ENCODE assay signal across 16 mouse cellular contexts in the genomic region with DNA sequence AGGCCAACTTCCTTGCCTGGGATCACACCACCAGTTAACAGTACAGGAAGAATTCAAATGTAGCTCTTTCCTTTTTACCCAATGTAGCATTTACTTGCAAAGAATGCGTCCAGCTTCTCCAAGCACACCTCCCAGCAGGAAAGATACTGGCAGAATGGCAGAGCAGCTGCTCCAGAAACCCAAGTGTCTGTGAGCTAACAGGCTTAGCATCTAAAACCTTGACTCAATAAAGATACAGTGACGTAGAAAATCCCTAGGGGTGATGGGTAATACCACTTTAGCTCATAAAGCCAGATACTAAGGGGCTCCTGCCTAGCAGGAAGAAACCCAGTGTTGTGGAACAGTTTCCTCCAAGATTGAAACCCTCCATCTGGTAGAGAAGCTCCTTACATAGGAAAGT. TPM values are rescaled to one million over a fixed set of nuclear protein-coding genes. Genes with fewer than 3 reads are reported as not detected.
DNase-seq lines count a peak whose midpoint lies in the region; ATAC-seq and TF ChIP-seq lines count a peak whose summit lies in the region.
"Had no signal": no experiment of that assay in that cellular context is flagged by ENCODE, and none has a peak within 500 bp of the region (broad histone marks: within the 10 kb centered on the region; RNA-seq: fewer than 3 reads in every experiment).

No protein-coding gene starts in this region.

- no peak overlapping the region for H3K27ac ChIP-seq in hindbrain, postnatal 0 days
- no peak overlapping the region for H3K27ac ChIP-seq in hindbrain, embryonic 14.5 days
- H3K27ac ChIP-seq: embryonic facial prominence, embryonic 10.5 days; embryonic facial prominence, embryonic 12.5 days; forebrain, embryonic 13.5 days; forebrain, embryonic 15.5 days had no signal

- H3K27me3 ChIP-seq in hindbrain, postnatal 0 days (ENCODE audit: insufficient read depth, low read length) = no peaks in the 10 kb centered on the region
- no peaks in the 10 kb centered on the region for H3K27me3 ChIP-seq in hindbrain, embryonic 14.5 days (ENCODE audit: control insufficient read depth, insufficient read depth, low read length)
- H3K27me3 ChIP-seq: embryonic facial prominence, embryonic 12.5 days; forebrain, embryonic 13.5 days; forebrain, embryonic 15.5 days had no signal

- H3K36me3 ChIP-seq in hindbrain, postnatal 0 days (ENCODE audit: insufficient read depth, low read length) = 0 out of 2 replicates have a peak, but pooled peaks cover 3% of the 10 kb centered on the region
- peaks cover 9% of the 10 kb centered on the region; the same call in 1 of the 2 replicates for H3K36me3 ChIP-seq in hindbrain, embryonic 14.5 days (replicated peaks; ENCODE audit: control insufficient read depth, insufficient read depth)

- TF ChIP-seq CTCF in hindbrain, postnatal 0 days (IDR thresholded peaks at IDR 0.05; ENCODE audit: low read depth) = no peak

- H3K4me2 ChIP-seq in hindbrain, postnatal 0 days (ENCODE audit: low read depth, low read length) = no peak overlapping the region
- no peak overlapping the region for H3K4me2 ChIP-seq in hindbrain, embryonic 14.5 days (replicated peaks)
- H3K4me2 ChIP-seq: embryonic facial prominence, embryonic 12.5 days; forebrain, embryonic 13.5 days; forebrain, embryonic 15.5 days had no signal

- H3K4me1 ChIP-seq in hindbrain, postnatal 0 days (ENCODE audit: insufficient read depth, low read length) = no peaks in the 10 kb centered on the region
- no peaks in the 10 kb centered on the region for H3K4me1 ChIP-seq in hindbrain, embryonic 14.5 days (replicated peaks; ENCODE audit: control insufficient read depth, insufficient read depth, low read length)
- H3K4me1 ChIP-seq: embryonic facial prominence, embryonic 10.5 days; embryonic facial prominence, embryonic 12.5 days; forebrain, embryonic 13.5 days; forebrain, embryonic 15.5 days had no signal

- no peak overlapping the region for H3K4me3 ChIP-seq in hindbrain, postnatal 0 days (ENCODE audit: low read length)
- H3K4me3 ChIP-seq in hindbrain, embryonic 14.5 days (replicated peaks; ENCODE audit: low read length) = no peak overlapping the region
- H3K4me3 ChIP-seq: embryonic facial prominence, embryonic 10.5 days; embryonic facial prominence, embryonic 12.5 days; forebrain, embryonic 13.5 days; forebrain, embryonic 15.5 days had no signal

- ATAC-seq in hindbrain, postnatal 0 days = no peak
- no peak for ATAC-seq in hindbrain, embryonic 14.5 days (ENCODE audit: low FRiP score)
- ATAC-seq: forebrain, embryonic 13.5 days; forebrain, embryonic 15.5 days had no signal

- no peaks in the 10 kb centered on the region for H3K9me3 ChIP-seq in hindbrain, postnatal 0 days (ENCODE audit: low read length)
- H3K9me3 ChIP-seq in hindbrain, embryonic 14.5 days (ENCODE audit: control insufficient read depth, low read length) = no peaks in the 10 kb centered on the region
- H3K9me3 ChIP-seq: embryonic facial prominence, embryonic 10.5 days; embryonic facial prominence, embryonic 12.5 days; forebrain, embryonic 13.5 days; forebrain, embryonic 15.5 days had no signal

- H3K9ac ChIP-seq in hindbrain, postnatal 0 days (replicated peaks; ENCODE audit: low read length) = no peak overlapping the region
- H3K9ac ChIP-seq in hindbrain, embryonic 14.5 days = no peak overlapping the region
- H3K9ac ChIP-seq: embryonic facial prominence, embryonic 12.5 days; forebrain, embryonic 13.5 days; forebrain, embryonic 15.5 days had no signal

- DNase-seq in hindbrain, postnatal 0 days (ENCODE audit: low spot score) = peak; percentile 43
- DNase-seq in hindbrain, embryonic 14.5 days (ENCODE audit: low spot score) = no peak
- DNase-seq in retina, postnatal 1 day = peak; percentile 39
- DNase-seq in retina, embryonic 14.5 days (ENCODE audit: low spot score) = no peak
- DNase-seq in brain, adult 2 months (ENCODE audit: low read depth, low spot score) = peak; percentile 70
- DNase-seq in thymus, postnatal 14 days = no peak
- DNase-seq: adrenal gland, adult 2 months; adrenal gland, postnatal 10 days; adrenal gland, postnatal 25 days; cerebellum, adult 11-12 months; cerebellum, adult 9-10 months; cerebellum, postnatal 10 days had no signal

- WGBS in hindbrain, postnatal 0 days = 47% methylated on average over 2 of the region's 2 CpGs
- WGBS in hindbrain, embryonic 14.5 days = 66% methylated on average over 2 of the region's 2 CpGs

RNA-seq across cellular contexts. Expression of a gene that starts 32.8 kb away (rescaled TPM):
- 52.7 and 65.4 TPM in 2 replicates for total RNA-seq in hindbrain, postnatal 0 days (2014; rRNA removed)
- 39.1 and 40.5 TPM in 2 replicates for polyA plus RNA-seq in hindbrain, postnatal 0 days (2015; fragmentation: Nextera tagmentation; extraction: Ambion mirVana)
- polyA plus RNA-seq in hindbrain, embryonic 14.5 days (2014; fragmentation: Nextera tagmentation; extraction: Ambion mirVana) = 41.1 and 48.7 TPM in 2 replicates

Comparison
In these comparisons a context has a peak if more than half of its experiments do, and no peak if none do; other contexts are left out.
1. DNase-seq: peak in hindbrain, postnatal 0 days (single experiment), retina, postnatal 1 day (single experiment) and brain, adult 2 months (single experiment); none in hindbrain, embryonic 14.5 days (single experiment), retina, embryonic 14.5 days (single experiment) and thymus, postnatal 14 days (single experiment).